Mouse (Mus musculus): ENCODE data around the gene Osbp2. TPM values are rescaled to one million over a fixed set of nuclear protein-coding genes. Genes with fewer than 3 reads are reported as not detected.

Gene Osbp2
- polyA plus RNA-seq, 1 experiment from 2014 or later: 0.73 TPM

DNA sequence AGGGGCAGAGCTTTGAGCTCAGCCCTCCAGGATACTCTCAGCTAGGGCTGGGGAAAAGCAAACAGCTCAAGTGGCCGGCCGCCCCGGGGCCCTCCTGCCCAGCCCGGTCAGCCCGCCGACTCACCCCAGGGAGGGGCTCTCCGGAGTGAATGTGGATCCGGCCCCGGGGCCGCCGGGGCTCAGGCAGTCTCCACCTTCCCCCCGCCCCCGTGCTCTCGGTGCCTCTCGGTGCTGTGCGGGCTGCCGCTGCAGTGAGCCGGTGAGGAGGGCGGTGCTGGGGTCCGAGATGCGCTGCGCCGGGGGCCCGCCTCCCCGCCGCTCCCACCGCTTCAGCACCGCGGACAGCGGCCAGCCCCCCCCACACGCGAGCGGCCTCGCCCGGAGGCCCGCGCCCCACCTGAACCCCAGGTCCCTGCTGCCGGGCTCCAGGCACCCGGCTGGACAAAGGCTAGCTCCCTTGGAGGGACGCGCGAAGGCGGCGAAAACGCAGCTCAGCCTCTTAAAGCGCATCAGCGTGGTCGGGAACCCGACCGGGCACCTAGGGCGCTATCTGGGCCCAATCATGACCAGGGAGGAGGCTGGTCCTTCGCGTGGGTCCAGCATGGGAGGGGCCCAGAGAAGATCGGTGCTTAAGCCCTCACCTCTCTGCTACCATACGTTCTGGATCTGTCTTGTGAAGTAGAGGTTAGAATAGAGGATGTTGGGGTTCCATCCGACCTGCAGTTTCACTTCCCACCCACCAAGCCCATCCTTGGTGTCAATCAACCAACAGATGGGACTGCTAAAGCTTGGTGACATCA is 89.0 kb downstream of the Osbp2 start:
- Histone ChIP-seq H3K4me3 (replicated peaks) (peak overlapping the region; percentile 32), H3K9ac (replicated peaks) (no peak overlapping the region), H3K9me3 (no peaks in the 10 kb centered on the region), H3K4me2 (peak overlapping the region; percentile 57), H3K27me3 (peaks cover 53% of the 10 kb centered on the region), H3K4me1 (replicated peaks) (peaks cover 8% of the 10 kb centered on the region), H3K36me3 (no peaks in the 10 kb centered on the region), H3K27ac (no peak overlapping the region)
- 2% methylated on average over 53 of the region's 56 CpGs for WGBS
- no peak for ATAC-seq (ENCODE audit: insufficient number of reproducible peaks, insufficient read depth, low FRiP score, low TSS enrichment, low read depth)

DNA sequence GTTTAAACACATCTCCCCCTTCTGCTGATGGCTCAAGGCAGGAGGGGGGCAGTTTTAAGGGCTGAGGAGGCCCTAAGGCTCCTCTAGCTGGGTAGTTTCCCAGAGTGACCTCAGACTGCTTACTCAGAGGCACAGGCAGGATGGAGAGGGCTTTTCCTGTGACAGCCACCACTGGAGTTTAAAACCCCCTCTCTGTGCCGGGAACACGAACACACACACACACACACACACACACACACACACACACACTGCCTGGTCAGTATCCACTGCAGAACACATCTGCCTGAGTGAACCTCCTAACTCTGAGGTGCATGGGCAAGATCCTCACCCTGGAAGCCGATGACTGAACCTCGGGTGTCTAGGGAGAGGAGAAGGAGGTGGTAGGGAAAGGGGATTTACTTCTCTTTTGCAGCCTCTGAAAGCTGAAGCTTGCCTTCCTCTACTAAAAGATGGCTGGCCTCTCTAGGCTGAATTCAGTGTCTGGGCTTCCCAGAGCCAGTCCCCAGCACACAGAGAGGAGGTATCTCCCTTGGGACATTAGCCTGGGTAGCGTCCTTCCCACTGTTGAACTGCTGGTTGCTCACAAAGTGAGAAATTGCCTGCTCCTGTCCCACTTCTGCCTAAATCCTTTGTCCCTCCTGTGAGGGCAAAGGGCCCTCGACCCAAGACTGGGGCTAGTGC is 89.8 kb downstream of the Osbp2 start:
- 33% methylated on average over 6 of the region's 6 CpGs for WGBS
- Histone ChIP-seq H3K9me3 (no peaks in the 10 kb centered on the region), H3K4me1 (replicated peaks) (peaks cover 8% of the 10 kb centered on the region), H3K27me3 (peaks cover 53% of the 10 kb centered on the region), H3K9ac (replicated peaks) (no peak overlapping the region), H3K27ac (no peak overlapping the region), H3K4me3 (replicated peaks) (peak overlapping the region; percentile 32), H3K36me3 (no peaks in the 10 kb centered on the region), H3K4me2 (peak overlapping the region; percentile 57)
- ATAC-seq (ENCODE audit: insufficient number of reproducible peaks, insufficient read depth, low FRiP score, low TSS enrichment, low read depth): no peak

DNA sequence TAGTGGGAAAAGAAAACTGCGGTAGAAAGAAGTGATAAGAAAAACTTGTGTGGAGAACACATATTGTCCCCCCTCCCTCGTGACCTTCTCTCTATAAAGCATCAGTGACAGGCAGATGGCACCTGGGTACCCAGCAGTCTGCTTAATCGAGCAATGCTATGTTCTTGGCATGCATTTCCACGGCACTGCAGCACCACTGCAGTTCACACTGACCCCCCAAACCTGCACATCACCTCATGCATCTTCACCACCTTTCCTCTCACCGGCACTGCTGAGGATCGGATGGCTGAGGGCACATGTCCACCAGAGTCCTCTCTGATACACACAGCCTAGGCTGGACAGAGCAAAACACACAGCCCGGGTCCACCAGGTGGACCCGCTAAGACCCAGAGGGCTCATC is 90.6 kb downstream of the Osbp2 start:
- Histone ChIP-seq H3K9ac (replicated peaks) (no peak overlapping the region), H3K9me3 (no peaks in the 10 kb centered on the region), H3K36me3 (no peaks in the 10 kb centered on the region), H3K27ac (no peak overlapping the region), H3K4me3 (replicated peaks) (no peak overlapping the region), H3K27me3 (peaks cover 53% of the 10 kb centered on the region), H3K4me1 (replicated peaks) (peaks cover 8% of the 10 kb centered on the region), H3K4me2 (no peak overlapping the region)
- 77% methylated on average over 8 of the region's 8 CpGs for WGBS
- no peak for ATAC-seq (ENCODE audit: insufficient number of reproducible peaks, insufficient read depth, low FRiP score, low TSS enrichment, low read depth)

DNA sequence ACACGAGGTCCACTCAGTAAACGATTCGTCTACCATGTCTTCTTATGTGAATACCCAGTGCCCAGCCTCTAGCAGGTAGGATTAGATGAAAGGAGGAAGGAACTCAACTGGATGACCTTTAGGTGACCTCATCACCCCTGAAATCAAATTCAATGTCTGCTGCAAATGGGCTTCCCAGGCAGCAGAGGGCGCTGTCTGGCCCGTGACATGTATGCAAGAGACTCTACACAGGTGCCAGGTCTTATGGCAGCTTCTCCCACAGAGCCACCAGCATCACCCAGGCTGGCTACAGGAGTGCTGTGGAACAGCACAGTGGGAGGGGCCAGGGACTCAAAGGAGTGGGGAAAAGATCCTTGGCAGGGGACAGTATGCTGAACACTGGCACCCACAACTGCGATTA is 92.4 kb downstream of the Osbp2 start:
- no peak for ATAC-seq (ENCODE audit: insufficient number of reproducible peaks, insufficient read depth, low FRiP score, low TSS enrichment, low read depth)
- H3K4me1 ChIP-seq (replicated peaks): peaks cover 8% of the 10 kb centered on the region
- no peak overlapping the region for H3K4me3 ChIP-seq (replicated peaks)
- H3K36me3 ChIP-seq: no peaks in the 10 kb centered on the region
- no peak overlapping the region for H3K27ac ChIP-seq
- WGBS: 56% methylated on average over 6 of the region's 6 CpGs
- no peaks in the 10 kb centered on the region for H3K9me3 ChIP-seq
- H3K9ac ChIP-seq (replicated peaks): no peak overlapping the region
- no peak overlapping the region for H3K4me2 ChIP-seq
- H3K27me3 ChIP-seq: peaks cover 46% of the 10 kb centered on the region

DNA sequence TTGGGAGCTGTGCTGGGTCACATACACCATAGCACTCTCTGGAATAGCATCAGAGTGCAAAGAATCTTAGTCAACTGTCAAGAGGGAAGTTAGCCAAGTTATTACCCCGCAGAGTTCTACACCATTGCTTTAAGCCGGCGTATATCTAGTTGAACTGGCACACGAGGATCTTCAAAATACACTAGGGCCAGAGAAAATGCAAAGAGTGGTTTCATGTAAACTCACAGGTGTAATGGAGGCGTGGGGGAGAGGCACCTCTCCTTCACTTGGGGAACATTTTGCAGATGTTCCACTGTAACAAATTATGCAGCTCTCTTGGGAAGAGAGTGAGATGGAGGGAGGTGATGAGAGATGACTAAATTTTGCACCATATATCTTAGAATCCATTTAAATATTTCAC is 95.9 kb downstream of the Osbp2 start:
- Histone ChIP-seq H3K36me3 (no peaks in the 10 kb centered on the region), H3K9me3 (no peaks in the 10 kb centered on the region), H3K4me2 (no peak overlapping the region), H3K27me3 (peaks cover 31% of the 10 kb centered on the region), H3K9ac (replicated peaks) (no peak overlapping the region), H3K27ac (no peak overlapping the region), H3K4me1 (replicated peaks) (no peaks in the 10 kb centered on the region), H3K4me3 (replicated peaks) (no peak overlapping the region)
- no peak for ATAC-seq (ENCODE audit: insufficient number of reproducible peaks, insufficient read depth, low FRiP score, low TSS enrichment, low read depth)
- 85% methylated on average over 5 of the region's 5 CpGs for WGBS

DNA sequence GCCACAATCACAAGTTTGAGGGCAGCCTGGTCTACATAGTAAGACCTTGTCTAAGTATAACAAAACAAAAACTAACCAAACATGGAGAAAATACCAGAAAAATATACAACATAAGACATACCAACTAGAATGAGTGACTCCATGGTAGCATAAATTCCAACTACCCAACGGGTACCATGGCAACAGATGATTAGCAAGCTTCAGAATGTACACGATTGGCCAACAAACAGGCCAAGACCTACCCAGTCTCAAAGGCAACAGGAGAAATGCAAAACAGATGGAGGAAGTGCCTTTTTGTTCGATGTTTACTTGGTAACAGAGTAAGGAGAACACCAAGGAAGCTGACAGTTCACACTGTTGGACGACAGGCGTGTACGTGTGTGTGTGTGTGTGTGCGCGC is 96.7 kb downstream of the Osbp2 start:
- ATAC-seq (ENCODE audit: insufficient number of reproducible peaks, insufficient read depth, low FRiP score, low TSS enrichment, low read depth): no peak
- Histone ChIP-seq H3K4me2 (no peak overlapping the region), H3K27ac (no peak overlapping the region), H3K9me3 (no peaks in the 10 kb centered on the region), H3K4me1 (replicated peaks) (0 out of 2 replicates have a peak, but pooled peaks cover 4% of the 10 kb centered on the region), H3K4me3 (replicated peaks) (no peak overlapping the region), H3K9ac (replicated peaks) (no peak overlapping the region), H3K36me3 (no peaks in the 10 kb centered on the region), H3K27me3 (peaks cover 34% of the 10 kb centered on the region)
- 79% methylated on average over 8 of the region's 8 CpGs for WGBS

DNA sequence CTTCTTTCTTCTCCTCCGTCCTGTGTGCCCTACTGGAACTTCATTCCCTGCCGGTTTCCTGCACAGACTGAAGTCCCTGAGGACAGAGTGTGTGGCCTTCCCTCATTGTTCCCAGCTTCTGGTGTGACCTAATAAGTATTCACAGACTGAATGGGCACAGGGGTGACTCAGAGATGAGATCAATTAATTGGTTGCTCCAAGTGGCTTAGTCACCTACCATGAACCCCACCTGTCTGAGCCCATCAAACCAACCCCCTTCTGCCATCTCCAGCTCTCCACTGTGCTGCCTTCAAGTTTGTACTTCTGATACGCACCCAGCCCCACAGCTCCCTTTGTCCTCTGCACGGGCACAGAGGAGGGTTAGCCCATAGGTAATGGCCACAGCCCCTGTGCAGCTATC is 99.4 kb downstream of the Osbp2 start:
- Histone ChIP-seq H3K4me1 (replicated peaks) (peaks cover 10% of the 10 kb centered on the region; the same call in 1 of the 2 replicates), H3K9ac (replicated peaks) (no peak overlapping the region), H3K27ac (no peak overlapping the region), H3K27me3 (peaks cover 55% of the 10 kb centered on the region), H3K36me3 (no peaks in the 10 kb centered on the region), H3K9me3 (no peaks in the 10 kb centered on the region), H3K4me3 (replicated peaks) (no peak overlapping the region), H3K4me2 (no peak overlapping the region)
- 56% methylated on average over 4 of the region's 4 CpGs for WGBS
- ATAC-seq (ENCODE audit: insufficient number of reproducible peaks, insufficient read depth, low FRiP score, low TSS enrichment, low read depth): no peak

DNA sequence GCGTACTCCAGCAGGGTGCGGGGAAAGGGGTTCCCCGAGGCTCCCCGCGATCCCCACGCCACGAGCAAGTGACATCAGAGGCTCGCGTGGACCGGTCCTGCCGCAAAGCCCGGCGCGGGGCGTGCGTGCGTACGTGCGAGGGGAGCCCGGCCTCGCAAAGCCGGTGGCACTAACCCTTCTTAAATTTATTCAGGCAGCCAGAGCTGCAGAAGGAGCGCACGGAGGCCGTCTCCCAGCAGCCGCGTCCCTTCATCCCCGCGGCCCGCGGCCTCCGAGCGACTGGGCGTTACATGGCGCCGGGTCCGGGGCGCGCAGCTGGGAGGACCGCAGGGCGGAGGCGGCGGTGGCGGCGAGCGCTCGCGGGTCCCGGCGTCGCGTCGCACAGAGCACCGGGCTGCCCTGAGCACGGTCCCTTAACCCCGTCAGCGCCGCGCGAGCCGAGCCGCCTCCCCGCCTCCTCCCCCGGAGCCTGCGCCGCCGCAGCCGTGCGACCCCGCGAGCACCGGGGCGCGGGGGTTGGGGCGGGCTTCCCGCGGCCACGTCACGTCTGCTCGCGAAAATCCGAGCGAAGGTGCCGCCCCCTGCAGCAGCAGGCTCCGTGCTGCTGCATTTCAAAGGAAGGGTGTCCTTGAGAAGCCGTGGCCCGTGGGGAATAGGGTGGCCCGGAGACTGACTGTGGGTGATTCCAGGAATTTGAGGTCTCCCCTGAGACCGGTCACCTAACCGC is 101.8 kb downstream of the Osbp2 start:
- no peaks in the 10 kb centered on the region for H3K36me3 ChIP-seq
- H3K27ac ChIP-seq: no peak overlapping the region
- ATAC-seq (ENCODE audit: insufficient number of reproducible peaks, insufficient read depth, low FRiP score, low TSS enrichment, low read depth): peak; percentile 42; the same call in 1 of the 2 replicates
- H3K4me2 ChIP-seq: peak overlapping the region; percentile 97
- no peaks in the 10 kb centered on the region for H3K9me3 ChIP-seq
- H3K9ac ChIP-seq (replicated peaks): peak overlapping the region; percentile 75
- under 1% methylated on average over 83 of the region's 90 CpGs for WGBS
- H3K4me1 ChIP-seq (replicated peaks): peaks cover 10% of the 10 kb centered on the region; the same call in 1 of the 2 replicates
- H3K27me3 ChIP-seq: peaks cover 59% of the 10 kb centered on the region
- peak overlapping the region; percentile 69 for H3K4me3 ChIP-seq (replicated peaks)

- Histone ChIP-seq H3K27ac (no peak overlapping the region), H3K4me1 (replicated peaks) (peaks cover 10% of the 10 kb centered on the region; the same call in 1 of the 2 replicates), H3K36me3 (no peaks in the 10 kb centered on the region), H3K9ac (replicated peaks) (peak overlapping the region; percentile 75), H3K9me3 (no peaks in the 10 kb centered on the region), H3K27me3 (peaks cover 59% of the 10 kb centered on the region), H3K4me3 (replicated peaks) (peak overlapping the region; percentile 69), H3K4me2 (peak overlapping the region; percentile 97)
- ATAC-seq (ENCODE audit: insufficient number of reproducible peaks, insufficient read depth, low FRiP score, low TSS enrichment, low read depth): no peak
- WGBS: 7% methylated on average over 11 of the region's 11 CpGs
Measured at GRCm38 (mm10) chr11:3761339-3761738, 102.4 kb downstream of the Osbp2 start.

DNA sequence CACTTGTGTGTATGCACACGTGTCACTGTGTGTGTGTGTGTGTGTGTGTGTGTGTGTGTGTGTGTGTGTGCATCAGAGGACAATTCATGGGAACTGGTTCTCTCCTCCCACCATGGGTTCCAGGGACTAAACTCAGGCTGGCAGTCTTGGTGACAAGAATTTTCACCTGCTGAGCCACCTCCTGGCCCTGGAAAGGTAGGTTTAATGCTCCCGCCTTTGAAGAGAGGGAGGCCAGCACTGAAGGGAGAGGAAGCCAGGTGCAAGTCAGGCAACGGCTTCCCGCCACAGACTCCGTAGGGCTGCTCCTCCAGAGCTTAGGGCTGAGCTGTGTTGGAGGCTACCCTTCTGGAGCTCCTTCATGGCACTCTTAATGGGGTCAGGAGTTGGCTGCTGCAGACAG is 104.3 kb downstream of the Osbp2 start:
- peaks cover 54% of the 10 kb centered on the region for H3K27me3 ChIP-seq
- ATAC-seq (ENCODE audit: insufficient number of reproducible peaks, insufficient read depth, low FRiP score, low TSS enrichment, low read depth): no peak
- H3K4me2 ChIP-seq: no peak overlapping the region
- no peaks in the 10 kb centered on the region for H3K9me3 ChIP-seq
- no peak overlapping the region for H3K4me3 ChIP-seq (replicated peaks)
- no peak overlapping the region for H3K27ac ChIP-seq
- 76% methylated on average over 5 of the region's 5 CpGs for WGBS
- H3K9ac ChIP-seq (replicated peaks): no peak overlapping the region
- no peaks in the 10 kb centered on the region for H3K36me3 ChIP-seq
- peaks cover 10% of the 10 kb centered on the region; the same call in 1 of the 2 replicates for H3K4me1 ChIP-seq (replicated peaks)

DNA sequence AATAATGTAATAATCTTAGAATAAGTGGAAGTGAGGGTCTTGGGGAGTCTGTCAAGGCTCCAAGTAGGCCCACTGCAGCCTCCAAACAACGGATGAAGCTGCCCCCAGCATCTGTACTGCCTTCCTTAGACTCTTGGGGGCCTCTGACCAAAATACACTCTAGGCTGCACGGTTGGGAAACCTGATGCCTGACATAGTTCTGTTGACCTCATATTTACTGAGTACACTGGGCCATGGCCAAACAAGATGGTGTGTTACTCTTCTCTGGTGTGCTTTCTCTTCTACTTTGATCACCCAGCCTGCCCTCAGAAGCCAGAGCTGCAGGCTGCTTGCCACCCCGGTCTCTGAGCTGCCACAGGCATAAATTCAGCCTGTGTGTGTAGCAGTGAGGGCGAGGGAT is 108.4 kb downstream of the Osbp2 start:
- no peak overlapping the region for H3K9ac ChIP-seq (replicated peaks)
- no peaks in the 10 kb centered on the region for H3K4me1 ChIP-seq (replicated peaks)
- ATAC-seq (ENCODE audit: insufficient number of reproducible peaks, insufficient read depth, low FRiP score, low TSS enrichment, low read depth): no peak
- H3K9me3 ChIP-seq: no peaks in the 10 kb centered on the region
- no peak overlapping the region for H3K4me2 ChIP-seq
- no peak overlapping the region for H3K27ac ChIP-seq
- H3K4me3 ChIP-seq (replicated peaks): no peak overlapping the region
- WGBS: 52% methylated on average over 4 of the region's 4 CpGs
- peaks cover 15% of the 10 kb centered on the region for H3K27me3 ChIP-seq
- H3K36me3 ChIP-seq: no peaks in the 10 kb centered on the region

Measured in limb, embryonic 12.5 days (tissue).